Mouse (Mus musculus) mouse trophoblast stem cell (cell line): ENCODE data around the gene C130032M10Rik.
"Not testable (repeated sequence)": the region's sequence is repeated elsewhere in the genome, so short reads cannot be mapped to it uniquely, and the experiment has no call there.

ENCODE experiments used
- in situ Hi-C, 2 experiments: fragments of 300-500 bp; cut with MseI, MboI; formaldehyde crosslinking; loops; 2 replicates in 1 of 2; 3 replicates in 1 of 2; pipeline ENCODE4 v1.15.1; 2025

The C130032M10Rik gene

DNA sequence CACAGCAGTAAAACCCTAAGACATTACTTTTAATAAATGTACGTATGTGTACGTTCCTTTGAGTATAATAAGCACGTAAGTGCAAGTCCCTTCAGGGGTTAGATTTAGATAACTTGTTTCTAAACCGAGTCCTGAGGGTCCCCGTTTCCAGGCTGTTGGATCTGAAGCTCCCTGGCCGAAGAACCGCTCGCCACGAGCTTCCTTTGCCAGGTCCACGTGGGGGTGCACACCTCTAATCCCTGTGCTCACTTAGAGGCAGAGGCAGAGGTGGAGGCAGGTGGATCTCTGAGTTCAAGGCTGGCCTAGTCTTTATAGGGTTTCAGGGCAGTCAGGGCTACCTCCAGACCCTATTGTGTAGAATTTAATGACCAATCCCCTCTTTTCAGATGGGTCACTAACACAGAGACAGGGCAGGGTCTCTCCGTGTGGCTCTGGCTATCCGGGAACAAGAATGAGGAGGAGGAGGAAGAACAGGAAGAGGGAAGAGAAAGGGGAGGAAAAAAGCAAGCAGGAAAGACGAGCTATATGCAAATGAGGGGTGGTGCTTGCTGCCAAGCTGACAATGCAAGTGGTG, 2.5 kb downstream of the C130032M10Rik start:
- in situ Hi-C loops, result no loop called here

DNA sequence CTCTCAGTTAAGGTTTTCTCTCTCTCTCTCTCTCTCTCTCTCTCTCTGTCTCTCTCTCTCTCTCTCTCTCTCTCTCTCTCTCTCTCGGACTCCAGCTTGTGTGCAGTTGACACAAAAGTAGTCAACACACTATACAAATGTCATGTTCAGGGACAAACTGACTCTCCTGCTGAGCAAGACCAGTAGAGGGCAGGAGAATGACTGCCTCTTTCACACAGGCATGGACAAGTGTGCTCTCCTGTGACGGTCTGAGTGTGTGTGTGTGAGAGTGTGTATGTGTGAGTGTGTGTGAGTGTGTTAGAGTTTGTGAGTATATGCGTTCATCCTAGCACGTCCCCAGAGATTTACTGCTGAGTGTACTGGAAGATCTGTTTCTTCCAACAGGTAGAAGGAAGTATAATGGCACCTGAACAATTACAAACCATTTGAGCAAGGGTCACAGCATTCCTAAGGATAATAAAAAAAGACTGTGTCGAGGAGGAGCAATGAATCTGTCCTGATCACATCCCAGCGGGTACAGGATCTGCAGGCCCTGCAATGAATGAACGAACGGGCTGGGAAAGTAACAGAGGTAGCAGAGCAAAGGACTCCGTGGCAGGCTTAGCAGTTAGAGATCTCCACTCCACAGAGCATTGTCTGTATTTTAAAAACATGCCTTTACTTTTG, 3.4 kb downstream of the C130032M10Rik start:
- in situ Hi-C loops, result no loop called here

DNA sequence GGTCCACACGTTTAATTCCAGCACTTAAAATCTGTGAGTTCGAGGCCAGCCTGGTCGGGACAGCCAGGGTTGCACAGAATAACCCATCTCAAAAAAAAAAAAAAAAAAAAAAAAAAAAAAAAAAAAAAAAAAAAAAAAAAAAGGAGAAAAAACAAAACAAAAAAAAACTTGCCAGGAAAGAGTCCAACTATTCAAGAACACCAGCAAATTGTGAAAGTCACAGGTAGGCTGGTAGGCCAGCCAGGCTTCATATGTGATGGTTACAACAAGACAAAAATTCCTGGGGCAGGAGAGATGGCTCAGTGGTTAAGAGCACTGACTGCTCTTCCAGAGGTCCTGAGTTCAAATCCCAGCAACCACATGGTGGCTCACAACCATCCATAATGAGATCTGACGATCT, 5.0 kb downstream of the C130032M10Rik start:
- in situ Hi-C loops, result not testable (repeated sequence)

DNA sequence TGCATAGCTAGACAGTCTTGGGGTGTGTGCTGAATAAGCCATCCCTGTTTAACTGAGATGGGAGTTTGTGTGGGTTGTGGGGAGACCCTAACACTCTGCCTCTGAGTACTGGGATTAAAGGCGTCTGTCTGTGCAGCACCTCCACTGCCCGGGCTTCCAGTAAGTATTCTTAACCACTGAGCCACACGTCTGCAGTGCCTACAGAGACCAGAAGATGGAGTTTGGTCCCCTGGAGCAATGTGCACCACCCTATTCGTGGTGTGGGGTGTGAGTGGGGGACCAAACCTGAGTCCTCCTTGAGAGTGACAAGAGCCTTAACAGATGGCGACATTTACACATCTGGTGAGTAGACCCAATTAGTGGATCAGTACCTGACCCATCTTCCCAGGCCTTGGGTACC, 6.5 kb downstream of the C130032M10Rik start:
- in situ Hi-C loops, result no loop called here

DNA sequence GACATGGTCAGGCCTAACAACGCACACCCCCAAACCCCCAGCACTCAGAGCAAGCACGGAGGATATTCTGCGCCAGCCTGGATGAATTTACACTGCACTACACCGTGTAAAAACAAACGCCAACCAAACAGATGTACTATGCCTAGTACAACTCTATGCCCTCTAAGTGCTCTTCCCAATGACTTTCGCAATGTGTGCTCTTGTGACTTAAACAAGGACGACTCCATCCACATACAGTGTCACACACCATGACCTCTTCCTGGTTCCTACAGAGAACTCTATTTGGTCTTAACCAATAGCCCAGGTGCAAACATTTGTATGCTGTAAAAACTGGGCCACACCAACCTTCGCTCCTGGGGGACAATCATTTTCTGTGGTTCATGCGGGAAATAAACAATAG, 7.0 kb downstream of the C130032M10Rik start:
- in situ Hi-C loops, result no loop called here

DNA sequence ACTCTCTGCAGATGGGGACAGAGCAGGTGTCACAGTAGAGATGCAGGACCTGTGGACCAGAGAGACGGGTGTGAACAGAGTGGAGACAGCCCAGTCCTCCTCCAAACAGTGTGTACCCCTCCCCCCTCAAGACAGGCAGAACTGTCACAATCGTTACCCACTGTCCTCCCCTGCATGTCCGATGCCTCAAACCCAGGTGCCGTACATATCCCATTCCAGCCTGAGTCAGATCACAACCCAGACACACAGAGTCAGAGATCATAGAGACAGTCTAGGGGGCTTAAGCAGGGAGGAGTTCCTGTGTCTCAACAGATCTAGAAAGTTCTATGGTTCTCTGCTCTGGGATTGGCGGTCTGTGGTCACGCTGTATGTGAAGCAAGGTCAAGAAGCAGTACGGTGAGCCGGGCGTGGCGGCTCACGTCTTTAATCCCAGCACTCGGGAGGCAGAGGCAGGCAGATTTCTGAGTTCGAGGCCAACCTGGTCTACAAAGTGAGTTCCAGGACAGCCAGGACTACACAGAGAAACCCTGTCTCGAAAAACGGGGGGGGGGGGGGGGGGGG, 9.7 kb downstream of the C130032M10Rik start:
- in situ Hi-C loops, result no loop called here

DNA sequence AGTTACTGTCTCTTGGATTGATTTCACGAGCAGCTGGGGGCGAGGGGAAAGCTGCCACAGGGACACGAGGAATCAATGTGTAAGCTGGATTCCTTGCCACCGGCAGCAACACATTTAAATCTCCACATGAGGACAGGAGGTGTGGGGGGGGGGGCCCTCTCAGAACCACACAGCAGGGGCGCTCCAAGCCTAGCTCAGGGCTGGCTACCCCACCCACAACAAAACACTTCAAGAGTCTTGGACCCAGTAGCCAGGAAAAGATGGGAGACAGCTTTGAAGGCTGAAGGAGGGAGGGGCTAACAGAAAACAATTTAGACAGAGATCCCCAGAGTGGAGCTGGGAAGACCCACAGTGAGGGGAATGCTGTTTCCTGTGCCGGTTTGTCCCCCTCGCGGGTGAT, 10.4 kb downstream of the C130032M10Rik start:
- in situ Hi-C loops, result no loop called here

DNA sequence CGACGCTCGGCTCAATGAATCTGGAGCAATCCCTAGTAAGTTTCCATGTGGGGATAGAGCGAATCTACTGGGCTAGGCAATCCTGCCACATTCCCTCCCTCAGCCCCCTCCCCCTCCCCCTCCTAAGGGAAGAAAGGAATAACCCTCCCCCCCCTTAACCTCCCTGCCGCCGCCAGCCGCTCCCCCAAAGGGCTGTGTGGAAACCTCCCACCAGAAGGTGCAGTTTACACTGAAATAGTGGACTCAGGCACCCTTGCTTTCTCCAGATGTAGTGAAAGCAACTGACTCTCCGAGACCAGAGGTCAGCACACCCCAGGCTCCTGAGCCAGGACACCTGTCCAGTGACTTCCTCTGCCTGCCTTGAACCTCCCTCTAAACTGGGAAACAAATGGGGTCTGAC, 11.1 kb downstream of the C130032M10Rik start:
- in situ Hi-C loops, result no loop called here

DNA sequence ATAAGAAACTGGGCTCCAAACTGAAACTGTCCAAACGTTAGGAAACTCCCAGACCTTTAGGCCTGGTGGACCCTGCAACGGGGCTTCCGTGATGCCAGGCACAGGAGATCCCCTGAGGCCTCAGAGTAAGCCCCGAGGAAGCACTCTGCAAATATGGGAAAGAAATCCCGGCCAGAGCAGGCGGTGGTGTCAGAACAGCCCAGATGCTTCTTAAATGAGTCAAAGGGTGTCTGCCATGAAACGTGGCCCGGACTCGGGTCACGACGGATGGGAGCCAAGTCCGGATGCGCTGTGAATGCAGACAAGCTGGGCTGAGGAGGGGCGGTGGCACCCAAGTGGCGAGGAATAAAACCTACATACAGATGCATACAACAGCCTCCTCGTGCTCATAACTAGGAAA, 11.6 kb downstream of the C130032M10Rik start:
- in situ Hi-C loops, result no loop called here

DNA sequence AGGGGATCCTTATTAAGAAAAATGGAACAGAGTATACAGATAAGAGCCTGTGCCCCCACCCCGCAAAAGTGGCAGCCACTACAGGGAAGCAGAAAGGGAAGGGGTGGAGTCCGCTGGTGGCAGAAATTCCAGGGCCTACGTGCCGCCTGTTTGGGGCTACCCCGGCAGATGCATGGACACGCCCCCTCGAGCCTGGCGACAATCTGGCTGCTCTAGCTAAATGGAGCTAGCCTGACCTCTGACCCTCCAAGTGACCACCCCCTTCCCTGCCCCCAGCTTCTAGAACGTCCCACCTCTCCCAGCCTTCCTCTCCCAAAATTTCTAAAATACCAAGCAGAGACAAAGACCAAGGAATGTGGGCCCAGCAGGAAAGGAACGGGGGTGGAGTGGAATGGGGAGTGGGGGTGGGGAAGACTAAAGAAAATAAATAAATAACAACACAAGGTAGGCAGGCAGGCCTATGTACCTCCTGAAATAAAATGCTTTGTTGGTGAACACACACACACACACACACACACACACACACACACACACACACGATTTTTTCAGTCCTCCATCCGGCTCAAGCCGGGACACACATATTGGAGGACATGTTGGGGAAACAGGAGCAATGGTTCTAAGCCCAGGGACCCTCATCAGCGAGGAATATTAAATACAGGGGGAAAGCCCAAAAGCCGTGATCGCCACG, 12.6 kb downstream of the C130032M10Rik start:
- in situ Hi-C loops, result no loop called here

DNA sequence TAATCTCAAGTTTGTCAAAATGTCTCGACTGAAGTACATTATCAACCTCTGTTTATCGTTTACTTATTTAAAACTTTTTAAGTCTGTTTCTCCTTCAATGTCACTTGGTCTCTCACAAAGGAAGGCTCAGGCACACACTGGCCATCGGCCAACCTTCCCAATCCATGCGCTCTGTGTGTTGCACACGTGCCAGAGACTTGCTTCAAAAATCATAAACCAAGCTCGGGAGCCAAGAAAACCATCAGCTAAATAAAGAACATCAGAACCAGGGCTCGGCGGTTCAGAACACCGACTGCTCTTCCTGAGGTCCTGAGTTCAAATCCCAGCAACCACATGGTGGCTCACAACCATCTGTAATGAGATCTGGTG, 13.2 kb downstream of the C130032M10Rik start:
- in situ Hi-C loops, result no loop called here

DNA sequence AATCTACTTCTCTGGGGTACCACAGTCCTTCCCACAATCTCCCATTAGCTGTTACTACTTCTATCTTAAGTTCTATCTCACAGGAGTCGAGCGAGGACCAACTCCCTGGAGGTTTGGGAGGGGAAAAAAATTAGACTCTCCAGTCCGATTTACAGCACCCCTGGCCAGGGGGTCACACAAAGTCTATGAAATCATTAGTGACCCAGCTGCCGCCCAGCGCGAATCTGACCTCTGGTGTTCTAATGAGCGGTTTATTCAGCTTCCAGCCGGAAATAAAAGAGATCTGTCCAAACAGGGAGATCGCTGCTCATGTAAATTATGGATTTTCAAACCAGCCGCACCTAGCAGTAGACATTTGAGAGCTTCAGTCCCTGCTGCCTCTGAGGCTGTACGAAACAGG, 15.8 kb downstream of the C130032M10Rik start:
- in situ Hi-C loops, result no loop called here

DNA sequence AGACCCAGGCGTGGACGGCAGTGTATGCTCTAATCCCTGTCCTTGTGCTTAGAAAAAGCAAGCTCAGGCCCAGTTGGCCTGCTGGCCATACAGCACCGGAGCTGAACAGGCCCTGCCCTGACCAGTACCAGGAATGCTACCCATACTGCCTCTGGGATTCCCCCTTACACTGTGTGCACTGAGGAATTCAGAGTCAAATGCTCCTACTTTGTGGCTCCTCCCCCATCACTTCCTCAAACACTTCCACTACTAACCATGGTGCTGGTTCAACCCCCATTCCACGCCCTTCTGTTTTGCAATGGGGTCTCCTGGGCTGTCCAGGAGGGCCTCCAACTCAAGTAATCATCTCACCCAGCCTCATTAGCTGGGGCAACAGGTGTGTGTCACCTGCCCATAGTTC, 18.4 kb downstream of the C130032M10Rik start:
- in situ Hi-C loops, result no loop called here

DNA sequence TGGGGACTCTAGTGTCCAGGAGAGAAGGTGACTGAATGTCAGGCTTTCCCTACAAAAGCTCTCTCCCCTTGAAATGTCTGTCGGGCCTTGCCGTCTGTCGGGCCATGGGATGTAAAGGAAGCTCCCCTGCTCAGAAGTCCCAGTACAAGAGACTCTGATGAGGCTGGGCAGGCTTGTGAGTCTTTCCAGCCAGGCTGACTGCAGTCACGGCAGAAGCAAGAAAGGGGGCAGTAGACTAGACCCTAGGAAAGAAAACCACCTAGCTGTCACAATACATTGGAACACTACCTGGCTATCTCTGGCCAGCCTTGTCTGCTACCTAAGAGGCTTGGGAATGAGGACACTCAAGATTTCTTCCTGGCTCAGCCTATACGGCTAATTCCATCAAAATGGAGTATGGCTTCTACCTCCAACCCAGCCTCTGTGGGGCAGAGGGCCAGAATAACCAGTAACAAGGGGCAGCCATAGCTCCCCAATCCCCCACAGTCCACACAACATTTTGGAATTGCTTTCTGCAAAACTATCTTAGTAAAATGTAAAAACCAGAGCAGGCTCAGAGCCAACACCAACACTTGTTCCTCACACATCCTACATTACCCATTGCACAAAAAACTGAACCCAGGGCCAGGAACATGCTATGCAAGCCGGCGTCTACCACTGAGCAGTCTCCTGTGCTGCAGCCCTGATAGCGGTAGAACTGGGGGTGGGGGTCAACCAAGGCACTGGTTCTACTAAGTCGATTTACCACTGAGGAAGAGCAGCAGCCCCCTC, 19.4 kb downstream of the C130032M10Rik start:
- in situ Hi-C loops, result no loop called here

DNA sequence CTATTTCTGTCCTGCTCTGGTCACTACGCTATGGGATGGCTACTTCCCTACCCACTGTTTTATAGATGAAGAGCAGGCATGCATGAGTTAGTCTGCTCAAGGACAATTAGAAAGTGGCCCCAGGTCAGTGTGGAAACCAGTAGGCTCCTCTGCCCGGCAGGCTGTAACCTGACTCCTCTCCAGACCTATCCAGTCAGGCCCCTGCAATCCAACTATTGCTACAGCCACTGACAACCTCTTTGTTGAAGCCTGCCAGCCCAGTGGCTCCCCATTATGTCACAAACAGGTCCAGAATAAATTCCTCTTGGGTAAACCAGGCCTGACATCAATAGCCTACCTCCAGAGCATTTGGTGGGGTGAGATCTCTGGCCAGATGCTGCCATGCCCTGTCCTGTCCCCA, 21.1 kb downstream of the C130032M10Rik start:
- in situ Hi-C loops, result no loop called here

DNA sequence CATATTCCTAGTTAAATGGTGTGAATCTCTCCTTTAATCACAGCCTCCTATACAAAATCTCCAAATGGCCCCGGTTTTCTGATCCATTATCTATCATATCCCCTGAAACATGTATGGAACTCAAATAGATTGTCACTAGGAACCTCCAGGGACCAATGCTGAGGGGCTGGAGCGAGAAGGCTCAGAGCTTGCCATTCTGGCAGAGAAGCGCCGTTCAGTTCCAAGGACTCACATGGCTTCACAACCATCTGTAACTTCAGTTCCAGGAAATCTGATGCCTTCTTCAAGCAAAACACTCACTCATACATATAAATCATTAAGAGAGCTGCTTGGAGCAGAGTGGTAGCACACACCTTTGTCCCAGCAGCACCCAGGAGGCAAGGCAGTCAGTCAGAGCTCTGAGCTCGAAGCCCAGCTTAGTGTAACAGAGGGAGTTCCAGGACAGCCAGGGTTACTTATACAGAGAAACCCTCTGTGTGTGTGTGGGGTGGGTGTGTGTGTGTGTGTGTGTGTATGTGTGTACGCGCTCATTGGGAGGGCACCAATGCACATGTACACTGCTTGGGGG, 23.6 kb downstream of the C130032M10Rik start:
- in situ Hi-C loops, result no loop called here

DNA sequence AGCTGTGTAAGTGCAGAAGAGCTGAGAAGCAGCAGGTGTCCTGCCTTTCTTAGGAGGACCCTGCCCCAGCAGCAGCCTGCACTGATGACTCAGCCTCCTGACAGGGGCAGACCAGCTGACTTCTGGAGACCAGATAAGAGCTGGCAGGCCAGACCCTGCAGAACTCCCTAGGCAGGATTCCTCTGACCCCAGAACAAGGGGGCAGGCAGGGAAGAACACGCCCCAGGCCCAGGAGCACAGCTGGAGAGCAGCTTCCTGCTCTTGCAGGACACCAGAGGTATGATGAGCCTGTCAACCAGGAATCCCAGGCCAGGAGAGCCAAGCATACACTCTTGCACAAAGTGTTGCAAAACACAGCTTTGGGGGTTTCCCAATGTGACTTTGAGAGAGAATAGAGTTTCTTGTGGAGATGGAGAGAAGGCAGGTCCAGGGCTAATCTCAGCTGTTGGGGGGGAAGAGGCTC, 25.8 kb downstream of the C130032M10Rik start:
- in situ Hi-C loops, result no loop called here

DNA sequence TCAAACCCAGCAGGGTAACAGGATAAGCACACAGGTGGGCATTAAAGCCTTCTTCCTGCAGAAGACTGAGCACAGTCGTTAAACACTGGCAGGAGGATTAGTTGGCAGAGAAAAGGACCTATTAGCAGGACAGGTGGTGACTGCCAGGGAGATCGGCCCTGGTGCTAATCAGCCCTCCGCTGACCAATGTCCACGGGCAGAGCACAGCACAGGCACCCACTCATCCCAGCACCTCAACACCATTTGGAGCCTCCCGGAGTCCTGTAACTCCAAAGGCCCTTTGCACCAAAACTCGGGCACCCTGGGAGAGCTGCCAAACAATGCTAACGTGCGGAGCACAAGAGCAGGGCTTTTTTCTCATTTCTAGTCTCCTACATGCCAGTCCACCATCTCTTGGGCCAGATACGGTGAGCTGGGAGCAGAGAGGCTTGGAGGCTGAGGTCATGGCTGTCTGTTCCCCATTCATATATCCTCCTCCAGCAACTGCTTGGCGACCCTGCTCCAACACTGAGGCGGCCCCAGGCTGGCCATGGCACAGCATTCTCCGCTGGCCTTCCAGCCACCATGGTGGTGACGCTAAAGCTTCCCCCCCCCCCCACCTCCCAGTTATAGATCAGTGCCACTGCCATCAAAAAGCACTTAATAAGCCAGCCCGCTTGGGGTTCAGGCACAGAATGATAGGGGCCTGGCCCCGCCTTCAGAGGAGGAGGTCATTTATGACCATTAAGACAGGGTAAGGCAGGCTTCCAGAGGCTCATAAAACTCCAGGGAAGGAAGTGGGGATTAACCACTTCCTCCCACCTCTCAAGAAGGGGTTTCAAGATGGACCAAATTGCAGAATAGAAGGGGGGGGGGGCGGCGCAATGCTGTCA, 28.6 kb downstream of the C130032M10Rik start:
- in situ Hi-C loops, result no loop called here

DNA sequence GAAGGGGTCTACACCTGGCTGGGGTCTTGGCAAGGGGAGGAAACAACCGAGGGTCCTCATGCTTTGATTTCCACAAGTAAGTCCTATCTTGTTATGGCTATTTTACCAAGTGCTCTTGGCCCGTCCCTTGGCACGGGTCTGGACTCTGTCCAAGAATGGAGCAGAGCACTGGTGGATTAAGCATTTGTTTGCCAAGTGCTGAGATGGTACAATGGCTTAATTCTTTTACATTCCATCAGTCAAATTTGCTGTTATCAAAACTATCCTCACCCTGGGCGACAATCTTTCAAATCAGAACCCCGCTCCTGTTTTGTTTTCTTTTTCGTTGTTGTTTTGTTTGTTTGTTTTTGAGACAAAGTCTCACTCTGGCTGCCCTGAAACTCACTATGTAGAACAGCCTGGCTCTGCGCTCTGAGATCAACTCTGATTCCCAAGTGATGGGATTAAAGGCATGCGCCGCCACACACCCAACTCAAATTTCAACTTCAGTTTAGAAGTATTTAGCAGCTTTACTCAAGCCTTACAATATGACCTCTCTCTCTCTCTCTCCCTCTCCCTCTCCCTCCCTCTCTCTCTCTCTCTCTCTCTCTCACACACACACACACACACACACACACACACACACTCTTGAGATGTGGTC, 29.4 kb downstream of the C130032M10Rik start:
- in situ Hi-C loops, result no loop called here

DNA sequence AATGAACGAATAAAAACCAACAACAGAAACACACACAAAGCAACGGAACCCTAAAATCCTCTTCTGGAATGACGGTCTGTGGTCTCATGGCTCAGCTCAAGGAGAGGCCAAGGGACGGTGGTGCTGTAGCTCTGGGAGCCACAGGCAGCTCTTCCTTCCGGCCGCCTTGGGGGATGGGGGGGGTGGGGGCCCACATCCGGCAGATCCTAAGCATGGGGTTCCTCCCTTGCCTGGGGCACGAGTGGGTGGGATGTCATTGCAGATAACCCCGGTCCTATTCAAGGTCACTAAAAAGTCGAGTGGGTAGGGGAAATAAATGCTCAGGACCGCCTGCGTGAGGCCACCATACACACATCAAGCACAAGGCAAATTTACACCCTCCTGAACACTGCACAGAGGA, 31.3 kb downstream of the C130032M10Rik start:
- in situ Hi-C loops, result no loop called here
